Mouse (Mus musculus): Measurements from ENCODE around the gene Zfp715.
"Not testable (repeated sequence)": the region's sequence is repeated elsewhere in the genome, so short reads cannot be mapped to it uniquely, and the experiment has no call there.

- not testable (repeated sequence) for TF ChIP-seq CTCF, EP300 (IDR thresholded peaks at IDR 0.05; ENCODE audit: low read depth)
Observed at GRCm38 (mm10) chr7:43267359-43267758, 45.7 kb downstream of the Zfp715 start.

All from liver, postnatal 0 days (tissue).